Mouse (Mus musculus) spleen, adult 2 months (tissue): Measurements from ENCODE around the gene Rae1.

Experiments used
- CTCF ChIP-seq: fragments of 200-500 bp; IDR thresholded peaks from 2 replicates; pipeline ENCODE4 v1.5.1; 2011; ENCODE audit warnings: mild to moderate bottlenecking, inconsistent platforms; ENCODE audit not compliant: insufficient read depth, insufficient read length, insufficient replicate concordance; ENCODE audit errors: extremely low read depth
- POLR2A ChIP-seq: fragments of 200-500 bp; IDR thresholded peaks from 2 replicates; pipeline ENCODE4 v1.6.1; 2011; ENCODE audit warnings: low read depth, low read length, inconsistent platforms

DNA sequence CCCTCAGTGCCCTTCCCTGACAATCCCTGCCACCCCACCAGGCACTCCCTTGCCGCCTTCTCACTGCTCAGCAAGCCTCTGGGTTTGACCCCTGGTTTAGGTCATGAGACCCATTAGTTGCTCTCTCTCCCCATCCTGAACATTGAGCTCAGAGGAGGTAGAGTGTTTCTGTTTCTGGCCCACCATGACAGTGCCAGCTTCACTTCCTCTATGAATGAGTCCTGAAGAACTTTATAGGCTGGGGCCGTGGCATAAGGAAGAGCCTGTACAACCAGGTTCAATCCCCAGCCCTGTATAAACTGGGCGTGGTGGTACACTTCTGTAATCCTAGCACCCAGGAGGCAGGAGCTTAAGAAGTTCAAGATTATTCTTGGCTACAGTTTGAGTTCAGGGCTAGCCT is 40.9 kb downstream of the Rae1 start:
- TF ChIP-seq POLR2A (no peak), CTCF (no peak)
